Mouse (Mus musculus) gastrocnemius, postnatal 4 days (tissue): ENCODE data around the gene Sprn. TPM values are rescaled to one million over a fixed set of nuclear protein-coding genes. Genes with fewer than 3 reads are reported as not detected.
"Not testable (repeated sequence)": the region's sequence is repeated elsewhere in the genome, so short reads cannot be mapped to it uniquely, and the experiment has no call there.

Source experiments
- DNase-seq, 2 experiments: peaks; one replicate each; pipeline ENCODE4 v3.0.0; 2021 to 2022; ENCODE audit warnings: low spot score in 2 of 2, mixed read lengths in 2 of 2
- total RNA-seq, 2 experiments: library from RNA; stranded (reverse); gene quantifications; 2 replicates each; pipeline ENCODE4 v1.2.3; 2021

The Sprn gene
- total RNA-seq, 2 experiments from 2014 or later: 0.29 to 0.42 TPM

GRCm38 (mm10) chr7:140153383-140153782 lies 1.3 kb downstream of the Sprn start:
- DNase-seq: peak in 1 of 2 experiments; percentile 47

GRCm38 (mm10) chr7:140144550-140144949 lies 10.1 kb downstream of the Sprn start:
- DNase-seq: no peak

- DNase-seq: peak in 1 of 2 experiments; percentile 55
These were observed 13.3 kb downstream of the Sprn start for GRCm38 (mm10) chr7:140141350-140141749.

- DNase-seq: no peak
These were observed 16.7 kb downstream of the Sprn start for GRCm38 (mm10) chr7:140138021-140138310.

- peak; percentile 96 to 97 for DNase-seq
These were observed 17.3 kb downstream of the Sprn start, which contains the start of gene Mtg1 for GRCm38 (mm10) chr7:140137135-140138020. Gene Mtg1, plus strand, starts transcription at chr7:140137564.

GRCm38 (mm10) chr7:140135106-140135770 lies 19.4 kb downstream of the Sprn start:
- DNase-seq: no peak

- not testable (repeated sequence) for DNase-seq
These were observed 20.6 kb downstream of the Sprn start for GRCm38 (mm10) chr7:140134033-140134432.

GRCm38 (mm10) chr7:140132184-140132583 lies 22.5 kb downstream of the Sprn start:
- not testable (repeated sequence) for DNase-seq

GRCm38 (mm10) chr7:140127911-140128310 lies 26.8 kb downstream of the Sprn start:
- no peak for DNase-seq

- DNase-seq: no peak
These were observed 27.7 kb downstream of the Sprn start for GRCm38 (mm10) chr7:140126934-140127333.

GRCm38 (mm10) chr7:140126022-140126350 lies 28.7 kb downstream of the Sprn start:
- DNase-seq: no peak

GRCm38 (mm10) chr7:140125278-140126021 lies 29.2 kb downstream of the Sprn start:
- peak; percentile 86 to 95 for DNase-seq

- DNase-seq: no peak
These were observed 30.3 kb downstream of the Sprn start for GRCm38 (mm10) chr7:140124382-140124781.

GRCm38 (mm10) chr7:140122765-140123164 lies 31.9 kb downstream of the Sprn start:
- DNase-seq: no peak

- no peak for DNase-seq
These were observed 33.3 kb downstream of the Sprn start for GRCm38 (mm10) chr7:140121338-140121910.

GRCm38 (mm10) chr7:140120484-140120883 lies 34.2 kb downstream of the Sprn start:
- DNase-seq: no peak

GRCm38 (mm10) chr7:140116329-140117054 lies 38.2 kb downstream of the Sprn start, which contains the start of gene Echs1:
Gene Echs1, minus strand, starts transcription at chr7:140116476.
- DNase-seq: peak; percentile 75 to 89

- peak in 1 of 2 experiments; percentile 32 for DNase-seq
These were observed 38.9 kb downstream of the Sprn start, which contains the start of gene Paox for GRCm38 (mm10) chr7:140115583-140116328. Gene Paox, plus strand, starts transcription at chr7:140115799.

- no peak for DNase-seq
These were observed 42.7 kb downstream of the Sprn start for GRCm38 (mm10) chr7:140111943-140112342.

- DNase-seq: no peak
These were observed 50.7 kb downstream of the Sprn start for GRCm38 (mm10) chr7:140104009-140104408.
